Mouse (Mus musculus) 3T3-L1 (cell line): ENCODE results near the gene Nmbr.

Experiments
- DNase-seq: peaks from one replicate; pipeline ENCODE4 v3.0.0-alpha.2; 2015; ENCODE audit warnings: low read depth, low spot score

The Nmbr gene

GRCm38 (mm10) chr10:14705072-14706066 lies at the start of gene Nmbr, which contains the start of gene Vta1:
Gene Nmbr (plus strand): TSS chr10:14705591.
Gene Vta1 (minus strand): TSS chr10:14705560.
- DNase-seq = peak; percentile 97

- peak; percentile 78 for DNase-seq
These were observed 44.5 kb upstream of the Nmbr start for GRCm38 (mm10) chr10:14660875-14661274.

- DNase-seq = no peak
These were observed 39.2 kb upstream of the Nmbr start for GRCm38 (mm10) chr10:14666147-14666546.

- no peak for DNase-seq
These were observed 19.7 kb upstream of the Nmbr start for GRCm38 (mm10) chr10:14685663-14686062.

GRCm38 (mm10) chr10:14688785-14689442 lies 16.5 kb upstream of the Nmbr start:
- no peak for DNase-seq

GRCm38 (mm10) chr10:14690349-14690748 lies 15.0 kb upstream of the Nmbr start:
- DNase-seq = no peak

- DNase-seq = no peak
These were observed 2.2 kb upstream of the Nmbr start for GRCm38 (mm10) chr10:14703239-14703638.

GRCm38 (mm10) chr10:14703830-14704420 lies 1.5 kb upstream of the Nmbr start:
- no peak for DNase-seq

- DNase-seq = no peak
These were observed 12.7 kb downstream of the Nmbr start, which contains the start of gene Gje1 for GRCm38 (mm10) chr10:14718114-14718513. Gene Gje1 (minus strand): TSS chr10:14718214.

- no peak for DNase-seq
These were observed 20.3 kb downstream of the Nmbr start for GRCm38 (mm10) chr10:14725671-14726070.

- peak; percentile 83 for DNase-seq
These were observed 28.9 kb downstream of the Nmbr start for GRCm38 (mm10) chr10:14734285-14734684.

- DNase-seq = no peak
These were observed 54.5 kb downstream of the Nmbr start for GRCm38 (mm10) chr10:14759665-14760558.

GRCm38 (mm10) chr10:14760618-14761017 lies 55.2 kb downstream of the Nmbr start:
- DNase-seq = no peak

GRCm38 (mm10) chr10:14770227-14770910 lies 65.0 kb downstream of the Nmbr start:
- no peak for DNase-seq

GRCm38 (mm10) chr10:14774499-14774898 lies 69.1 kb downstream of the Nmbr start:
- DNase-seq = peak; percentile 5

GRCm38 (mm10) chr10:14789969-14790368 lies 84.6 kb downstream of the Nmbr start:
- no peak for DNase-seq

GRCm38 (mm10) chr10:14816970-14817369 lies 111.6 kb downstream of the Nmbr start:
- DNase-seq = no peak
